Mouse (Mus musculus) embryo, embryonic 10.5 days (tissue): ENCODE measurements around the gene Klra9.
"Not testable (repeated sequence)": the region's sequence is repeated elsewhere in the genome, so short reads cannot be mapped to it uniquely, and the experiment has no call there.

Experiments used
- DNase-seq: peaks from one replicate; pipeline ENCODE4 v3.0.0-alpha.2; 2015; ENCODE audit warnings: low spot score

The Klra9 gene

DNA sequence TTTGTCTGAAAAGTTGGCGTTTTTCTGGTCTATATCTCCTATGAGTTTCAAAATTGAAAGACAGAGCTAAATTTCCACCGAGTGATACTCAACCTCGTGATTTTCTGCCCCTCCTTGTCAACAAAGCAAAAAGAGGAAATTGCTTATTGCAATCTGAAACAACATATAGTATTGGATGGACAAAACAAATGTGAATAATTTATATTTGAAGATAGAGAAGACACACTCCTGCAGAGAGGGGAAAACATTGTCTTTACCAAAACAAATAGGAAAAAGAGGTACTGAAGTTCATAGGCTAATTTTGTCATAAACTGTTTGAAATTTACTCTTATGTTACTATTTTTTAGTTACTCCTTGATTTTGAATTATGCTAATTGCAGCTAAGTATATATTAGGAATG, at the start of gene Klra9:
Gene Klra9 (minus strand): TSS at position 101 of the 400 bp plus-strand sequence.
- DNase-seq = not testable (repeated sequence)

DNA sequence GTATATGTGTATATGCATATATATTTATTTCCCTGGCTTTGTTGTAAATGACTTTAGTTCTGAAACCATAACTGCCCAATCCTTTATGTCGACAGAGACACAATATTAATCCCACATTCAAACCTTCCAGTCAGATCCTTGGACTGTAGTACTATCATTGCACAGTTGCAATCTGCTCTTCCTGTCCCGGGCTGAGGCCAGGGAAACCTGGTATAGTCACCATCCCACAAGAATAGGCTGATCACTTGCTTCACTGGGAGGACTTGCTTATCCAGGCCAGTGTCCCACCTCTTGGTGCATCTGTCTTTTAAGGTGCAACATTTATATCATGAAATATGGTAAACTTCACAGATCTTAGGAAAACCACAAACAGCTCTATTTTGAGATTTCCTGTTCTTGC, 44.6 kb upstream of the Klra9 start:
- no peak for DNase-seq

DNA sequence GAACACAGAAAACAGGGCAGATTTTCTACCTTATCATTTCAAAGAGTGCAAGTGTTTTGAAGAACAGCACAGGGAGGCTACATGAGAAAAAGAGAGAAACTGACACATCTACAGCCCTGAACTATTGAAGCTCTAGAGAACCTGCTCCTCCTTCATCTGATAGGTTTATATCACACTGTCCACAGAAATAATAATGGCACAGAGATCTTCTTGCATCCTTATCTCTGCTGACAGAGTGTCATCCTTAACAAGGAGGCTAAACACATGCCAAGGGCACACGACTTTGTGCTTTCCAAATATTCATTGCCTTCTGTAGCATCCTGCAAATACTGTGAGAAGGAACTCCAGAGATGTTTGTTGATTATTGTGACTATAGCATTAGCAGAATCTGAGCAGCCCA, 43.7 kb upstream of the Klra9 start:
- DNase-seq = no peak

DNA sequence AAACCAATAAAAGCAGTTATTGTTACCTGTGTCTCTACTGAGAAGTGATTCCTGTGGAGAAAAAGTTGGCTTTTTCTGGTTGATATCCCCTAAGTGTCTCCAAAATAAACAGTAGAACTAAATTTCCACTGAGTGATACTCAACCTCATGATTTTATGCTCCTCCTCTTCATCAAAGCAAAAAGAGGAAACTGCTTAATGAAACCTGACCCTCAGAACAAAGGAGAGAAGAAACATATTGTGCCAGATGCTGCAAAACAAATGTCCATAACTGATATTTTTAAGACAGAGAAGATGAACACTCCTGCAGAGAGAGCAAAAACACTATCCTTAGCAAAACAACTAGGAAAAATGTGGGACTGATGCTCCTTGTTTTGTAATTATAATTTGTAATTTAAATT, 40.3 kb upstream of the Klra9 start, which contains the start of gene Klra7:
Gene Klra7 (minus strand): TSS at position 101 of the 400 bp plus-strand sequence.
- DNase-seq = no peak

DNA sequence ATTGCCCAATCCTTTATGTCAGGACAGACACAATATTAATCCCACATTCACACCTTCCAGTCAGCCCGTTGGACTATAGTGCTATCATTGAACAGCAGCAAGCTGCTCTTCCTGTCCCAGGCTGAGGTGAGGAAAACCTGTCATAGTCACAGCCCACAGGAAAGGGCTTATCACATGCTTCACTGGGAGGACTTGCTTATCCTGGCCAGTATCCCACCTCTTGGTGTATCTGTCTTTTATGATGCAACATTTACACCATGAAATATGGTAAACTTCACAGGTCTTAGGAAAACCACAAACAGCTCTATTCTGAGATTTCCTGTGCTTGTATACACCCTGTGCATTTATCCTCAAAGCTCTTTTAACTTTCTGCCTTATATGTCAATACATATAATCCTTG, 4.5 kb upstream of the Klra9 start:
- DNase-seq = not testable (repeated sequence)

DNA sequence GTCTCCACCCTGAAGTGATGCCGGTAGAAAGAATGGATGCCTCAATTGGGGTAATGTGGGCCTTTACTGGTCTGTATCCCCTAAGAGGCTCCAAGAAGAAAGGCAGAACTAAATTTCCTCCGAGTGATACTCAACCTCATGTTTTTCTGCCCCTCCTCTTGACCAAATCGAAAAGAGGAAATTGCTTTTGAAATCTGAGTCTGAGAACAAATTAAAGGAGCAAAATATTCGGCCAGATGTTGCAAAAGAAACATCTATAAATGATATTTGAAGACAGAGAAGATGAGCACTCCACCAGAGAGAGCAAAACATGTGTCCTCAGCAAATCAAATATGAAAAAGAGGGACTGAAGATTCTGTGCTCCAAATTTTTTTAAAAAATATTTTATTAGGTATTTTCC, 63.1 kb downstream of the Klra9 start, which contains the start of gene Klra8:
Gene Klra8 (minus strand): TSS at position 101 of the 400 bp plus-strand sequence.
- not testable (repeated sequence) for DNase-seq
